Mouse (Mus musculus) c-Kit-positive CD71-positive TER-119-positive erythroid progenitor cells, embryonic 14.5 days (primary cell): ENCODE measurements at regions not wholly inside any gene's neighbourhood (a gene's known extent, or its start where the extent isn't known, plus 50 kb on each side); places are given as distances from the start of the nearest gene placed in this dataset.

Experiments
- DNase-seq: peaks from one replicate; pipeline ENCODE4 v3.0.0-alpha.2; 2013; ENCODE audit warnings: low spot score

- no peak for DNase-seq
Measured at GRCm38 (mm10) chr17:84072426-84073030, 115.2 kb downstream of the Zfp36l2 start.

- DNase-seq: no peak
Measured at GRCm38 (mm10) chr17:84071855-84072254, 115.9 kb downstream of the Zfp36l2 start.

GRCm38 (mm10) chr17:84070596-84070995 lies 117.2 kb downstream of the Zfp36l2 start:
- no peak for DNase-seq

GRCm38 (mm10) chr17:84067102-84067501 lies 120.6 kb downstream of the Zfp36l2 start:
- DNase-seq: no peak

- no peak for DNase-seq
Measured at GRCm38 (mm10) chr17:84063791-84064190, 124.0 kb downstream of the Zfp36l2 start.

GRCm38 (mm10) chr17:84061621-84062020 lies 126.1 kb downstream of the Zfp36l2 start:
- no peak for DNase-seq

- DNase-seq: no peak
Measured at GRCm38 (mm10) chr17:84056469-84056868, 131.3 kb downstream of the Zfp36l2 start.

GRCm38 (mm10) chr17:84052437-84052836 lies 135.3 kb downstream of the Zfp36l2 start:
- no peak for DNase-seq

GRCm38 (mm10) chr17:84051212-84051611 lies 136.5 kb downstream of the Zfp36l2 start:
- no peak for DNase-seq

GRCm38 (mm10) chr17:84048533-84048932 lies 139.2 kb downstream of the Zfp36l2 start:
- DNase-seq: no peak

GRCm38 (mm10) chr17:84047520-84047919 lies 140.2 kb downstream of the Zfp36l2 start:
- DNase-seq: no peak

GRCm38 (mm10) chr17:84045812-84046211 lies 141.9 kb downstream of the Zfp36l2 start:
- DNase-seq: no peak

- no peak for DNase-seq
Measured at GRCm38 (mm10) chr17:84044472-84044936, 143.2 kb downstream of the Zfp36l2 start.

GRCm38 (mm10) chr17:84043102-84043501 lies 144.6 kb downstream of the Zfp36l2 start:
- DNase-seq: no peak

- peak; percentile 14 for DNase-seq
Measured at GRCm38 (mm10) chr17:84039444-84039843, 148.3 kb downstream of the Zfp36l2 start.

GRCm38 (mm10) chr17:84037580-84038304 lies 150.0 kb downstream of the Zfp36l2 start:
- no peak for DNase-seq

- no peak for DNase-seq
Measured at GRCm38 (mm10) chr17:84036056-84036455, 151.7 kb downstream of the Zfp36l2 start.

GRCm38 (mm10) chr17:84034801-84035200 lies 152.9 kb downstream of the Zfp36l2 start:
- no peak for DNase-seq

- no peak for DNase-seq
Measured at GRCm38 (mm10) chr17:84032441-84032840, 155.3 kb downstream of the Zfp36l2 start.

- DNase-seq: no peak
Measured at GRCm38 (mm10) chr17:84031833-84032232, 155.9 kb downstream of the Zfp36l2 start.

GRCm38 (mm10) chr17:84031381-84031780 lies 156.4 kb downstream of the Zfp36l2 start:
- DNase-seq: no peak

GRCm38 (mm10) chr17:84030699-84031098 lies 157.0 kb downstream of the Zfp36l2 start:
- DNase-seq: peak; percentile 20

- DNase-seq: peak; percentile 61
Measured at GRCm38 (mm10) chr17:84028157-84028970, 159.4 kb downstream of the Zfp36l2 start.
